In genomic region chr5:113855696-113856095, GRCm38 (mm10) we compare ENCODE assay signal across 8 mouse cellular contexts. TPM values are rescaled to one million over a fixed set of nuclear protein-coding genes. Genes with fewer than 3 reads are reported as not detected.
A peak's percentile ranks its signal among the peaks of the same experiment; 100 is the strongest.
DNase-seq lines count a peak whose midpoint lies in the region; ATAC-seq and TF ChIP-seq lines count a peak whose summit lies in the region.

No protein-coding gene starts in this region.

- peak overlapping the region; percentile 0; the same call in 1 of the 2 replicates for H3K27ac ChIP-seq in cerebellum, adult 2 months (ENCODE audit: insufficient read depth, low read length)
- 0 out of 2 replicates have a peak overlapping the region, but pooled peaks have one; percentile 22 for H3K27ac ChIP-seq in embryonic facial prominence, embryonic 15.5 days (replicated peaks)
- H3K27ac ChIP-seq in hindbrain, embryonic 15.5 days (replicated peaks), result peak overlapping the region; percentile 66
- peak overlapping the region; percentile 20; the same call in 1 of the 2 replicates for H3K27ac ChIP-seq in midbrain, embryonic 11.5 days (ENCODE audit: low read depth, low read length)

- peaks cover 9% of the 10 kb centered on the region for H3K4me1 ChIP-seq in cerebellum, adult 2 months (ENCODE audit: control insufficient read depth, insufficient read depth, low read length)
- peaks cover 45% of the 10 kb centered on the region for H3K4me1 ChIP-seq in embryonic facial prominence, embryonic 15.5 days
- peaks cover 48% of the 10 kb centered on the region for H3K4me1 ChIP-seq in hindbrain, embryonic 15.5 days (replicated peaks)
- H3K4me1 ChIP-seq in midbrain, embryonic 11.5 days (ENCODE audit: control insufficient read depth, insufficient read depth, low read length), result peaks cover 11% of the 10 kb centered on the region

- DNase-seq in cerebellum, adult 2 months, result no peak
- DNase-seq in cerebellum, postnatal 4 days (ENCODE audit: low spot score in 2 of 2), result no peak
- DNase-seq in midbrain, embryonic 11.5 days (ENCODE audit: low spot score, missing footprints), result no peak
- no peak for DNase-seq in adipocyte (ENCODE audit: low spot score)
- DNase-seq in right cerebral cortex, postnatal 25 days, result no peak
- no peak for DNase-seq in right cerebral cortex, adult 2 months (ENCODE audit: low spot score in 2 of 2)

- peaks cover 13% of the 10 kb centered on the region for H3K36me3 ChIP-seq in embryonic facial prominence, embryonic 15.5 days
- peaks cover 7% of the 10 kb centered on the region; the same call in 1 of the 2 replicates for H3K36me3 ChIP-seq in hindbrain, embryonic 15.5 days
- H3K36me3 ChIP-seq in midbrain, embryonic 11.5 days (ENCODE audit: control insufficient read depth, insufficient read depth, low read length), result no peaks in the 10 kb centered on the region

- WGBS in cerebellum, adult 2 months, result 57% methylated on average over 3 of the region's 3 CpGs
- WGBS in embryonic facial prominence, embryonic 15.5 days, result 59% methylated on average over 3 of the region's 3 CpGs
- WGBS in hindbrain, embryonic 15.5 days, result 15% methylated on average over 3 of the region's 3 CpGs
- 64% methylated on average over 3 of the region's 3 CpGs for WGBS in midbrain, embryonic 11.5 days

- ATAC-seq in embryonic facial prominence, embryonic 15.5 days (ENCODE audit: insufficient number of reproducible peaks, low FRiP score, low TSS enrichment, low read depth), result no peak
- ATAC-seq in hindbrain, embryonic 15.5 days (ENCODE audit: low FRiP score, low read depth), result peak; percentile 56
- 0 out of 2 replicates have a peak, but pooled peaks have one; percentile 30 for ATAC-seq in midbrain, embryonic 11.5 days (ENCODE audit: low FRiP score)

- H3K9me3 ChIP-seq in embryonic facial prominence, embryonic 15.5 days (replicated peaks), result no peaks in the 10 kb centered on the region
- H3K9me3 ChIP-seq in hindbrain, embryonic 15.5 days, result no peaks in the 10 kb centered on the region
- H3K9me3 ChIP-seq in midbrain, embryonic 11.5 days (ENCODE audit: control insufficient read depth, low read length), result no peaks in the 10 kb centered on the region

- H3K27me3 ChIP-seq in cerebellum, adult 2 months (ENCODE audit: control insufficient read depth, insufficient read depth, low read length), result no peaks in the 10 kb centered on the region
- H3K27me3 ChIP-seq in embryonic facial prominence, embryonic 15.5 days, result no peaks in the 10 kb centered on the region
- no peaks in the 10 kb centered on the region for H3K27me3 ChIP-seq in hindbrain, embryonic 15.5 days
- H3K27me3 ChIP-seq in midbrain, embryonic 11.5 days (ENCODE audit: control insufficient read depth, insufficient read depth, low read length), result no peaks in the 10 kb centered on the region

- TF ChIP-seq POLR2A in cerebellum, adult 2 months (IDR thresholded peaks at IDR 0.05; ENCODE audit: borderline replicate concordance, insufficient read depth, low read length), result no peak

- H3K9ac ChIP-seq in embryonic facial prominence, embryonic 15.5 days, result no peak overlapping the region
- no peak overlapping the region for H3K9ac ChIP-seq in hindbrain, embryonic 15.5 days
- no peak overlapping the region; the same call in 1 of the 2 replicates for H3K9ac ChIP-seq in midbrain, embryonic 11.5 days (ENCODE audit: low read length)

- H3K4me3 ChIP-seq in cerebellum, adult 2 months (replicated peaks; ENCODE audit: insufficient read depth, low read depth, low read length), result no peak overlapping the region
- no peak overlapping the region for H3K4me3 ChIP-seq in embryonic facial prominence, embryonic 15.5 days (replicated peaks)
- no peak overlapping the region for H3K4me3 ChIP-seq in hindbrain, embryonic 15.5 days
- no peak overlapping the region for H3K4me3 ChIP-seq in midbrain, embryonic 11.5 days (ENCODE audit: low read depth, low read length)

- TF ChIP-seq CTCF in cerebellum, adult 2 months (IDR thresholded peaks at IDR 0.05; ENCODE audit: borderline replicate concordance, insufficient read depth, low read depth, low read length), result no peak

- H3K4me2 ChIP-seq in embryonic facial prominence, embryonic 15.5 days (replicated peaks), result no peak overlapping the region
- H3K4me2 ChIP-seq in hindbrain, embryonic 15.5 days, result no peak overlapping the region
- no peak overlapping the region for H3K4me2 ChIP-seq in midbrain, embryonic 11.5 days

RNA-seq across cellular contexts. Expression of gene Selplg, which starts 23.3 kb away (rescaled TPM):
- 12.0 and 13.6 TPM in 2 replicates for polyA plus RNA-seq in cerebellum, adult 2 months (2012; rRNA removed)
- polyA plus RNA-seq in embryonic facial prominence, embryonic 15.5 days (2015; fragmentation: Nextera tagmentation; extraction: Ambion mirVana), result 5.3 TPM in 2 replicates
- 2.1 and 3.0 TPM in 2 replicates for polyA plus RNA-seq in hindbrain, embryonic 15.5 days (2015; fragmentation: Nextera tagmentation; extraction: Ambion mirVana)
- polyA plus RNA-seq in midbrain, embryonic 11.5 days (2014; fragmentation: Nextera tagmentation; extraction: Ambion mirVana), result 1.3 TPM in 2 replicates

RNA-seq across cellular contexts. Expression of gene Coro1c, which starts 52.9 kb away (rescaled TPM):
- polyA plus RNA-seq in cerebellum, adult 2 months (2012; rRNA removed), result 90.2 and 94.1 TPM in 2 replicates
- 99.0 and 101 TPM in 2 replicates for polyA plus RNA-seq in embryonic facial prominence, embryonic 15.5 days (2015; fragmentation: Nextera tagmentation; extraction: Ambion mirVana)
- polyA plus RNA-seq in hindbrain, embryonic 15.5 days (2015; fragmentation: Nextera tagmentation; extraction: Ambion mirVana), result 175 and 182 TPM in 2 replicates
- polyA plus RNA-seq in midbrain, embryonic 11.5 days (2014; fragmentation: Nextera tagmentation; extraction: Ambion mirVana), result 201 and 205 TPM in 2 replicates

RNA-seq across cellular contexts. Expression of gene Tmem119, which starts 55.4 kb away (rescaled TPM):
- 6.0 and 7.4 TPM in 2 replicates for polyA plus RNA-seq in cerebellum, adult 2 months (2012; rRNA removed)
- polyA plus RNA-seq in embryonic facial prominence, embryonic 15.5 days (2015; fragmentation: Nextera tagmentation; extraction: Ambion mirVana), result 197 and 220 TPM in 2 replicates
- polyA plus RNA-seq in hindbrain, embryonic 15.5 days (2015; fragmentation: Nextera tagmentation; extraction: Ambion mirVana), result 6.5 and 6.6 TPM in 2 replicates
- 9.9 and 10.9 TPM in 2 replicates for polyA plus RNA-seq in midbrain, embryonic 11.5 days (2014; fragmentation: Nextera tagmentation; extraction: Ambion mirVana)

Comparison
In these comparisons a context has a peak if more than half of its experiments do, and no peak if none do; other contexts are left out.
1. H3K27ac ChIP-seq: peak in every context shown above with its lines; median percentile 66 in hindbrain, embryonic 15.5 days; 22 in embryonic facial prominence, embryonic 15.5 days; 20 in midbrain, embryonic 11.5 days; 0 in cerebellum, adult 2 months.
2. RNA of gene Tmem119, which starts 55.4 kb away (polyA plus RNA-seq): 197 to 220 TPM in embryonic facial prominence, embryonic 15.5 days; 9.9 to 10.9 TPM in midbrain, embryonic 11.5 days, 6.0 to 7.4 TPM in cerebellum, adult 2 months and 6.5 to 6.6 TPM in hindbrain, embryonic 15.5 days; every median in the first group is over 10 times any median in the second.